Mouse (Mus musculus): ENCODE data around the gene Il5. TPM values are rescaled to one million over a fixed set of nuclear protein-coding genes. Genes with fewer than 3 reads are reported as not detected.

Gene Il5
- polyA plus RNA-seq, 1 experiment, result 0.84 TPM

GRCm38 (mm10) chr11:53731457-53731856, 10.9 kb downstream of the Il5 start:
- Histone ChIP-seq H3K27ac (ENCODE audit: control insufficient read depth, insufficient read depth, low read length) (no peak overlapping the region), H3K27me3 (ENCODE audit: control insufficient read depth, insufficient read depth, low read length) (no peaks in the 10 kb centered on the region), H3K4me1 (replicated peaks; ENCODE audit: control insufficient read depth, insufficient read depth, low read length) (peaks cover 9% of the 10 kb centered on the region), H3K4me3 (ENCODE audit: control insufficient read depth, insufficient read depth, low read length) (no peak overlapping the region), H3K36me3 (ENCODE audit: control insufficient read depth, insufficient read depth, low read length) (no peaks in the 10 kb centered on the region)
- DNase-seq, result no peak
- TF ChIP-seq POLR2A (IDR thresholded peaks at IDR 0.05; ENCODE audit: control insufficient read depth, extremely low read depth, insufficient read depth, low read length, poor library complexity) (no peak), CTCF (IDR thresholded peaks at IDR 0.05; ENCODE audit: borderline replicate concordance, control insufficient read depth, extremely low read depth, insufficient read depth, low read length, poor library complexity) (no peak)
- WGBS, result 95% methylated on average over 7 of the region's 7 CpGs

- 64% methylated on average over 8 of the region's 8 CpGs for WGBS
- Histone ChIP-seq H3K4me3 (ENCODE audit: control insufficient read depth, insufficient read depth, low read length) (no peak overlapping the region), H3K27me3 (ENCODE audit: control insufficient read depth, insufficient read depth, low read length) (no peaks in the 10 kb centered on the region), H3K36me3 (ENCODE audit: control insufficient read depth, insufficient read depth, low read length) (no peaks in the 10 kb centered on the region), H3K4me1 (replicated peaks; ENCODE audit: control insufficient read depth, insufficient read depth, low read length) (peaks cover 16% of the 10 kb centered on the region), H3K27ac (ENCODE audit: control insufficient read depth, insufficient read depth, low read length) (no peak overlapping the region)
- DNase-seq, result no peak
- TF ChIP-seq POLR2A (IDR thresholded peaks at IDR 0.05; ENCODE audit: control insufficient read depth, extremely low read depth, insufficient read depth, low read length, poor library complexity) (no peak), CTCF (IDR thresholded peaks at IDR 0.05; ENCODE audit: borderline replicate concordance, control insufficient read depth, extremely low read depth, insufficient read depth, low read length, poor library complexity) (no peak)
Measured at GRCm38 (mm10) chr11:53732244-53732643, 11.7 kb downstream of the Il5 start.

GRCm38 (mm10) chr11:53733824-53734223, 13.2 kb downstream of the Il5 start:
- Histone ChIP-seq H3K4me3 (ENCODE audit: control insufficient read depth, insufficient read depth, low read length) (no peak overlapping the region), H3K36me3 (ENCODE audit: control insufficient read depth, insufficient read depth, low read length) (no peaks in the 10 kb centered on the region), H3K27me3 (ENCODE audit: control insufficient read depth, insufficient read depth, low read length) (no peaks in the 10 kb centered on the region), H3K27ac (ENCODE audit: control insufficient read depth, insufficient read depth, low read length) (no peak overlapping the region), H3K4me1 (replicated peaks; ENCODE audit: control insufficient read depth, insufficient read depth, low read length) (peaks cover 16% of the 10 kb centered on the region)
- no peak for TF ChIP-seq POLR2A (IDR thresholded peaks at IDR 0.05; ENCODE audit: control insufficient read depth, extremely low read depth, insufficient read depth, low read length, poor library complexity)
- TF ChIP-seq CTCF (IDR thresholded peaks at IDR 0.05; ENCODE audit: borderline replicate concordance, control insufficient read depth, extremely low read depth, insufficient read depth, low read length, poor library complexity), result no peak
- WGBS, result 90% methylated on average over 7 of the region's 7 CpGs
- DNase-seq, result no peak

GRCm38 (mm10) chr11:53734431-53734830, 13.8 kb downstream of the Il5 start:
- no peaks in the 10 kb centered on the region for H3K27me3 ChIP-seq (ENCODE audit: control insufficient read depth, insufficient read depth, low read length)
- H3K4me1 ChIP-seq (replicated peaks; ENCODE audit: control insufficient read depth, insufficient read depth, low read length), result peaks cover 16% of the 10 kb centered on the region
- 92% methylated on average over 2 of the region's 2 CpGs for WGBS
- no peak overlapping the region for H3K27ac ChIP-seq (ENCODE audit: control insufficient read depth, insufficient read depth, low read length)
- TF ChIP-seq POLR2A (IDR thresholded peaks at IDR 0.05; ENCODE audit: control insufficient read depth, extremely low read depth, insufficient read depth, low read length, poor library complexity) (no peak), CTCF (IDR thresholded peaks at IDR 0.05; ENCODE audit: borderline replicate concordance, control insufficient read depth, extremely low read depth, insufficient read depth, low read length, poor library complexity) (no peak)
- H3K36me3 ChIP-seq (ENCODE audit: control insufficient read depth, insufficient read depth, low read length), result no peaks in the 10 kb centered on the region
- no peak overlapping the region for H3K4me3 ChIP-seq (ENCODE audit: control insufficient read depth, insufficient read depth, low read length)
- DNase-seq, result no peak

GRCm38 (mm10) chr11:53734970-53735681, 14.5 kb downstream of the Il5 start:
- no peaks in the 10 kb centered on the region for H3K27me3 ChIP-seq (ENCODE audit: control insufficient read depth, insufficient read depth, low read length)
- 56% methylated on average over 18 of the region's 18 CpGs for WGBS

GRCm38 (mm10) chr11:53735682-53736245, 15.2 kb downstream of the Il5 start:
- WGBS, result 25% methylated on average over 17 of the region's 17 CpGs
- H3K27ac ChIP-seq (ENCODE audit: control insufficient read depth, insufficient read depth, low read length), result no peak overlapping the region

More at GRCm38 (mm10) chr11:53734970-53735681, 14.5 kb downstream of the Il5 start:
- Histone ChIP-seq H3K27ac (ENCODE audit: control insufficient read depth, insufficient read depth, low read length) (peak overlapping the region; percentile 8; the same call in 1 of the 2 replicates), H3K4me1 (replicated peaks; ENCODE audit: control insufficient read depth, insufficient read depth, low read length) (peaks cover 16% of the 10 kb centered on the region), H3K4me3 (ENCODE audit: control insufficient read depth, insufficient read depth, low read length) (no peak overlapping the region), H3K36me3 (ENCODE audit: control insufficient read depth, insufficient read depth, low read length) (no peaks in the 10 kb centered on the region)
- no peak for DNase-seq
- no peak for TF ChIP-seq POLR2A (IDR thresholded peaks at IDR 0.05; ENCODE audit: control insufficient read depth, extremely low read depth, insufficient read depth, low read length, poor library complexity)
- TF ChIP-seq CTCF (IDR thresholded peaks at IDR 0.05; ENCODE audit: borderline replicate concordance, control insufficient read depth, extremely low read depth, insufficient read depth, low read length, poor library complexity), result no peak

More at GRCm38 (mm10) chr11:53735682-53736245, 15.2 kb downstream of the Il5 start:
- Histone ChIP-seq H3K27me3 (ENCODE audit: control insufficient read depth, insufficient read depth, low read length) (no peaks in the 10 kb centered on the region), H3K4me3 (ENCODE audit: control insufficient read depth, insufficient read depth, low read length) (no peak overlapping the region), H3K4me1 (replicated peaks; ENCODE audit: control insufficient read depth, insufficient read depth, low read length) (peaks cover 16% of the 10 kb centered on the region), H3K36me3 (ENCODE audit: control insufficient read depth, insufficient read depth, low read length) (no peaks in the 10 kb centered on the region)
- peak; percentile 68 for DNase-seq
- TF ChIP-seq CTCF (IDR thresholded peaks at IDR 0.05; ENCODE audit: borderline replicate concordance, control insufficient read depth, extremely low read depth, insufficient read depth, low read length, poor library complexity) (peak; percentile 93), POLR2A (IDR thresholded peaks at IDR 0.05; ENCODE audit: control insufficient read depth, extremely low read depth, insufficient read depth, low read length, poor library complexity) (no peak)

Data from thymus, adult 2 months (tissue).